Mouse (Mus musculus) Patski (cell line): ENCODE data around the gene Med10. TPM values are rescaled to one million over a fixed set of nuclear protein-coding genes. Genes with fewer than 3 reads are reported as not detected.

Experiments used
- ATAC-seq: fragments of 100-300 bp; one replicate; pipeline ENCODE4 v1.8.0; 2021
- CTCF ChIA-PET: fragments of 350-600 bp; sonication (Branson Sonifier 250); formaldehyde crosslinking; loops from one replicate; lab custom pipeline; 2022; ENCODE audit warnings: inconsistent platforms; lab: Charles Lee
- POLR2A ChIA-PET: fragments of 350-600 bp; sonication (Branson Sonifier 250); formaldehyde crosslinking; loops from one replicate; lab custom pipeline; 2022; ENCODE audit warnings: antibody characterized with exemption, inconsistent platforms; lab: Charles Lee
- DNase-seq: peaks from one replicate; pipeline ENCODE4 v3.0.0-alpha.2; 2011; ENCODE audit warnings: low read depth, low spot score
- H3K27me3 ChIP-seq: fragments of 371-371 bp; one replicate; pipeline ENCODE4 v1.5.1; 2021
- CTCF ChIP-seq: fragments of 100-300 bp; IDR thresholded peaks from one replicate; pipeline ENCODE4 v1.5.1; 2021
- in situ Hi-C: fragments of 300-500 bp; cut with MboI; formaldehyde crosslinking; loops from 3 replicates; pipeline ENCODE4 v1.11.1; 2018; ENCODE audit warnings: low pct_unique_long_range_greater_than_20kb, mixed read lengths
- polyA plus RNA-seq: library from polyadenylated mRNA; unstranded; gene quantifications from one replicate; pipeline ENCODE4 v1.2.3, GENCODE M21; 2021

Gene Med10
- polyA plus RNA-seq, 1 experiment from 2014 or later = 70.3 TPM

- in situ Hi-C loops = no loop called here
- ChIA-PET CTCF (no interaction called here), POLR2A (no interaction called here)
- no peaks in the 10 kb centered on the region for H3K27me3 ChIP-seq
- no peak for DNase-seq
- no peak for ATAC-seq
- no peak for TF ChIP-seq CTCF
Observed at GRCm38 (mm10) chr13:69830606-69831005, 28.4 kb downstream of the Med10 start.

GRCm38 (mm10) chr13:69832578-69832977, 30.4 kb downstream of the Med10 start:
- DNase-seq (no peak), ATAC-seq (no peak)
- ChIA-PET CTCF (no interaction called here), POLR2A (no interaction called here)
- peaks cover 7% of the 10 kb centered on the region for H3K27me3 ChIP-seq
- in situ Hi-C loops = no loop called here
- TF ChIP-seq CTCF = no peak

- no peak for TF ChIP-seq CTCF
- peaks cover 7% of the 10 kb centered on the region for H3K27me3 ChIP-seq
- DNase-seq (no peak), ATAC-seq (no peak)
- ChIA-PET POLR2A (no interaction called here), CTCF (no interaction called here)
- in situ Hi-C loops = no loop called here
Observed at GRCm38 (mm10) chr13:69833416-69833815, 31.2 kb downstream of the Med10 start.

GRCm38 (mm10) chr13:69845592-69845991, 43.4 kb downstream of the Med10 start:
- no peak for TF ChIP-seq CTCF
- no peaks in the 10 kb centered on the region for H3K27me3 ChIP-seq
- in situ Hi-C loops = no loop called here
- POLR2A ChIA-PET = interaction anchor here (1.1 kb wide), 1 partner anchor 45 kb away, joined by 3 read pairs; no protein-coding TSS in a partner anchor
- CTCF ChIA-PET = no interaction called here
- ATAC-seq (no peak), DNase-seq (no peak)

GRCm38 (mm10) chr13:69849579-69849978, 47.4 kb downstream of the Med10 start:
- in situ Hi-C loops = no loop called here
- POLR2A ChIA-PET = no interaction called here
- H3K27me3 ChIP-seq = no peaks in the 10 kb centered on the region
- ATAC-seq (no peak), DNase-seq (no peak)
- TF ChIP-seq CTCF = no peak
- CTCF ChIA-PET = no interaction called here

- no peak for ATAC-seq
- no peak for DNase-seq
- CTCF ChIA-PET = no interaction called here
- POLR2A ChIA-PET = no interaction called here
- no peak for TF ChIP-seq CTCF
- in situ Hi-C loops = no loop called here
- H3K27me3 ChIP-seq = no peaks in the 10 kb centered on the region
Observed at GRCm38 (mm10) chr13:69852313-69852712, 50.1 kb downstream of the Med10 start.

GRCm38 (mm10) chr13:69853425-69854043, 51.3 kb downstream of the Med10 start:
- ATAC-seq (no peak), DNase-seq (no peak)
- in situ Hi-C loops = no loop called here
- TF ChIP-seq CTCF = no peak
- ChIA-PET POLR2A (no interaction called here), CTCF (interaction anchor here (1.0 kb wide), 1 partner anchor 54 kb away, joined by 3 read pairs; no protein-coding TSS in a partner anchor)
- no peaks in the 10 kb centered on the region for H3K27me3 ChIP-seq

GRCm38 (mm10) chr13:69855941-69856340, 53.7 kb downstream of the Med10 start:
- no peak for DNase-seq
- CTCF ChIA-PET = no interaction called here
- in situ Hi-C loops = no loop called here

GRCm38 (mm10) chr13:69862276-69862675, 60.1 kb downstream of the Med10 start:
- TF ChIP-seq CTCF = no peak
- no peak for DNase-seq
- in situ Hi-C loops = no loop called here
- ATAC-seq = no peak
- ChIA-PET POLR2A (no interaction called here), CTCF (no interaction called here)
- no peaks in the 10 kb centered on the region for H3K27me3 ChIP-seq

More at GRCm38 (mm10) chr13:69855941-69856340, 53.7 kb downstream of the Med10 start:
- no peak for ATAC-seq
- no peaks in the 10 kb centered on the region for H3K27me3 ChIP-seq
- no peak for TF ChIP-seq CTCF
- POLR2A ChIA-PET = no interaction called here

GRCm38 (mm10) chr13:69864911-69865310, 62.7 kb downstream of the Med10 start:
- DNase-seq = no peak
- POLR2A ChIA-PET = no interaction called here
- H3K27me3 ChIP-seq = no peaks in the 10 kb centered on the region
- CTCF ChIA-PET = no interaction called here
- no peak for ATAC-seq
- no peak for TF ChIP-seq CTCF
- in situ Hi-C loops = no loop called here

Other genes starting within 250 kb of the Med10 start
- 122 TPM for gene Srd5a1, start 191.0 kb upstream of the Med10 start, polyA plus RNA-seq
- gene Ube2ql1, start 62.5 kb upstream of the Med10 start, polyA plus RNA-seq = 4.4 TPM